Mouse (Mus musculus) ovary, postnatal 10 days (tissue): ENCODE measurements around the gene Hmcn2.

Source experiments
- DNase-seq: peaks from one replicate; pipeline ENCODE4 v3.0.0; 2022; ENCODE audit warnings: low spot score

The Hmcn2 gene

DNA sequence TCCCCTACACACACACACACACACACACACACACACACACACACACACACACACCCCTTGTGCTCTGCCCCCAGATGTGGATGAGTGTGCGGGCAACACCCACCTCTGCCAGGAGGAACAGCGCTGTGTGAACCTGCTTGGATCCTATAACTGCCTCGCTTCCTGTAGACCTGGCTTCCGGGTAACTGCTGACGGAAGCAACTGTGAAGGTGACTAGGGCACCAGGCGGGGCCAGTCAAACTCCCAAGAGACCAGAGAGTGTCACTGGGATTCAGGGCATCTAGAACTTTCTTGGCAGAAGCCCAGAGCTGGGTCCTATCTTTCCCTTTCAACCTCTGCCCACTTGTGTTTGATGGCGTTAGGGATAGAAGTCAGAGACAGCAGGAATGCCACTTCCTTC, 141.2 kb downstream of the Hmcn2 start:
- no peak for DNase-seq

- no peak for DNase-seq
Observed at GRCm38 (mm10) chr2:31458460-31458859, 144.2 kb downstream of the Hmcn2 start.

- DNase-seq: no peak
Observed at GRCm38 (mm10) chr2:31458989-31459936, 145.0 kb downstream of the Hmcn2 start.

GRCm38 (mm10) chr2:31460025-31460571, 145.9 kb downstream of the Hmcn2 start:
- no peak for DNase-seq

- DNase-seq: no peak
Observed at GRCm38 (mm10) chr2:31460920-31461319, 146.7 kb downstream of the Hmcn2 start.

GRCm38 (mm10) chr2:31462051-31462450, 147.8 kb downstream of the Hmcn2 start:
- DNase-seq: no peak

DNA sequence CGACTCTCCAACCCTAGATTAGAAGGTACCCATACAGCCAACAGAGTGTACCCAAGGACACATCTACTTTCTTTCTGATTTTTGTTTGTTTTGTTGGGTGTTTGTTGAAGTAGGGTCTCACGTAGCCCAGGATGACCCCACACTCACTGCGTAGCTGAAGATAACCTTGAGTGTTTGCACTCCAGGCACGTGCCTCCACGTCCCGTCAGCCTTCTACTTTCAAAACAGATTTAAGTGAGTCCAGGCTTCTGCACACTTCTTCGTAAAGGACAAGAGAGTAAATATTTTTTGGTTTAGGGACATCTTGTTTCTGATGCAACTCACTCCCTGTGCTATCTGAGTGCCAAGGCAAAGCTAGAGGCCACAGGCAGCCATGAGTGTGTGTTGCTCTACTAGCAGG, 149.0 kb downstream of the Hmcn2 start:
- no peak for DNase-seq

DNA sequence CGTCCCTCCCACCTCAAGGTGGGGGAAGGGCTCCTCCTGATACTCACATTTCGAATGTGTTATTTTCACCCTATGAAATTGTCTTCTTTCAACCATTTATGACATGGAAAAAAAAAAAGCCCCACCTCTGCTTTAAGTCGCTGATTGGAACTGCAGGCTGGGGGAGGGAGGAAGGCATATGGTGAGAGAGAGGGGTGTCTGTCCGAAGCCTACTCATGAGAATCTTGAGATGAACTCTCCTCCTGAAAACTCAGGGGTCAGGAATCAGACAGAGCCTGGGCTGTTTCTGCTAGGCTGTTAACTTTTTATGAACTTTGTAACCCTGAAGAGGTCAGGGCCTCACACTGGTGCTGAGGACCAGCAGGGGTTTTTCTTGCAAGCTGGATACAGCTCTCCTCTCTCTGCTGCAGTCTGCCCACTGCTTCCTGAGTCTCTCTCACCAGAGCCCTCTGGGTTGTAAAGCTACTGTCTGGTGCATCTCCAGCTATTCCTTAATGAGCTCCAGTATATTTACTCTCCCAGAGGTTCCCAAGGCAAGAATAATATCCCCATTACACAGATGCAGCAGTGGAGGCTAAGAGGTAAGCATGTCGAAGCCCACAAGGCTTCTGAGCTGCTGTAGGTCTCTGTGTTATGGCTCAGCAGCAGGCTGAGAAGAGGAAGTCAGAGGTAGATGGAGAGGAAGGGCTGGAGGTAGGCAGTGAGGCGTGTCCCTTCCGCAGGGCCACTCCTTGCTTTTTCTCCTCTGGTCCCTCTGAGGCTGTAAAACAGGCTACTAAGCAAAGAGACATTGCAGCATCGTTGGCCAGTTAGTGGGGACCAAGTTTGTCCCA, 149.7 kb downstream of the Hmcn2 start:
- DNase-seq: no peak

DNA sequence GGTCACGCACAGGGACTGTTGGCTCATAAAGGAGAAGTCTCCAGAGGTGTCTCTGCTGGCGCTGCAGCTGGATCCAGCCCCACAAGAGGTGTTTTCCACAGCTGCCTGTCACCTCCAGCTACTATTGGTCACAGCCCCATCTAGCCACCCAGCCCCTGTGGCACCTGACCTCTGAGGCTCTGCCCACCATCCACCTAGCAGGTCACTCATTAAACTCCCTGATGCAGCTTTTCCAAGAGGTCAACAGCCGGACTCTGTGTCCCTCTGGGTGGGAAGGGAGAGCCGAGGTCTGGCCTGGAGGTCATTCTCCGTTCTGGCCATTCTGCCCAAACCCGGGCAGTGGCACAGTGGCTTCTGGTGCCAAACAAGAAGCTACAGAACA, 150.3 kb downstream of the Hmcn2 start:
- DNase-seq: no peak

DNA sequence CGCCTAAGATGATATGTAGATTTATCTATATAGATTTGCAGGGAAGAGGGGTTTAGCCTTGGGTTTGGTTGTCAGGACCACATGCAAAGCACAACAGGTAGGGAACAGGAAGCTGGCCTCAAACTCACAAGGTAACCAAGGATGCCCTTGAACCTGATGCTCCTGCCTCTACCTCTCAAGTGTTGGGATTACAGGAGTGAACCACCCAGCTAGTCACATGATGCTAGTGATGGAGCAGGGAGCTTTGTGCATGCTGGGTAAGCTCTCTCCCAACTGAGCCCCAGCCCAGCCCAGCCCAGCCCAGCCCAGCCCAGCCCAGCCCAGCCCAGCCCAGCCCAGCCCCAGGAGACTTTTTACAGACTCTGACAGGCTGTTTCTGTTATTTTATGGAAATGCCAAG, 153.2 kb downstream of the Hmcn2 start:
- no peak for DNase-seq

GRCm38 (mm10) chr2:31468857-31469256, 154.6 kb downstream of the Hmcn2 start:
- no peak for DNase-seq

GRCm38 (mm10) chr2:31469480-31469879, 155.3 kb downstream of the Hmcn2 start:
- DNase-seq: no peak

DNA sequence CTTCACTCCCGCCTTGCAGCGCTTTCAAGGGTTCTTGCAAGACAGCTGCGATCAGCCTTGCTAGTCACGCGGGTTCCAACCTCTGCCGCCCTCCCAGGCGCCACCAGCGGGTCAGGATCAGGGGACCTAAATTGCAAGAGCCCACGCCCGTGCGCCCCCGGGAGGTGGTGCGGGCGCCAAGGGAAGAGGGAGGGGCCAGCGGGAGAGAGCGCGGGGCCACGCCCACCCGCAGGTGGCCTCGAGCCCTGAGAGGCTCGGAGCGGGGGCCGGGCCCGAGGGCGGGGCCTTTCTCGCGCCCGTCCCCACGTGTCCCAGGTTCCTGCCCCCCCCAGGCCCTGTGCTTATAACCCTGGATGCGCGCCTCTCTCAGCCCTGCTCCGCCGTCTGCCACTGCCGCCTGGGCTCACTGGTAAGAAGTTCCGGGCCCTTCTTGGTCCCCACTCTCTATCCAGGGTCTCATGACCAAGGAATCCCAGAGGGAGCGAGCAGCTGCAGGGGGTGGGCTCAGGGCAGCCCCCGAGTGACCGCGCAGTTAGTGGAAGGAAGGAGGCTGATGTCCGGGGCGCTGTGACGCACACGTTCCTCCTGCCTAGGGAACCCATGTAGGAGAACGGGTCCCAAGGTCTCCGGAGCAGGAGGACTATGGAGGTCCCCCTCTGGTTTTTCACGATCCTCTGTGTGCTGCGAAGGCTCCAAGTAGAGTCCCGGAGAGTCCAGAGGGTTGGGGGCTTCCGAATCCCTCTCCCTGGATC, 155.9 kb downstream of the Hmcn2 start, which contains the start of gene Ass1:
Gene Ass1 (plus strand): TSS at position 277 of the 752 bp plus-strand sequence.
- no peak for DNase-seq

DNA sequence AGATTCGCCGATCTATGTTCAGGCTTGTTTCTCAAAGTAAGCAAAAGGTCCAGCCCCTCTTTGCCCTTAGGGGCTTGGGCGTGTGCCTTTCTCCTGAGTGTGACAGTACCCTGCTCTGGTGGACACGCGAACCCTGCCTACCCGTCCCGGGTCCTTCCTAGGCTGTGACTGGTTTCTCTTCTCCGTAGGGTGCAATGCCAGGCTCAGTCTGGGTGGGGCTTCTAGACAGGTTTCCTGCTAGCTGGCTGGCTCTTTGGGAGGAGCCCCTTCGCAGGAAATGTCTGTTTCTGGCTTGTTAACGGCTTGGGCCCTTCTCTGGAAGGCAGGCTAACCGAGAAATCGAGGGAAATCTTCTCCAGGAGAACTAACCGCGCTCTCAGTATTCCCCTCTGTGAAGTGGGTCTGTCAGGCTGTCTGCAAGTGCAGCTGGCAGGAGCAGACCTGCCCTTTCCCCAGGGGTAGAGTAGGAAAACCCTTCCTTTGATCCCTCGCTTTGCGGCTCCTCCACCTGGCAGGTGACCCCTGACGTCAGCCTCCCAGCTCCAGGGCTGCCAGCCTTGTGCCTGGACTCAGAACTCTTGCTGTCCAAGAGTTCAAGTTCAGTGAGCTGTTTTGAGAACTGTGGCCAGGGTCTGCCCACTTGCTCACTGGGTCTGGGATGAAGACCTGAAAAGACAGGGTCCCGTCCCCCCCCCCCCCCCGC, 156.6 kb downstream of the Hmcn2 start:
- no peak for DNase-seq

GRCm38 (mm10) chr2:31471611-31472010, 157.4 kb downstream of the Hmcn2 start:
- no peak for DNase-seq

DNA sequence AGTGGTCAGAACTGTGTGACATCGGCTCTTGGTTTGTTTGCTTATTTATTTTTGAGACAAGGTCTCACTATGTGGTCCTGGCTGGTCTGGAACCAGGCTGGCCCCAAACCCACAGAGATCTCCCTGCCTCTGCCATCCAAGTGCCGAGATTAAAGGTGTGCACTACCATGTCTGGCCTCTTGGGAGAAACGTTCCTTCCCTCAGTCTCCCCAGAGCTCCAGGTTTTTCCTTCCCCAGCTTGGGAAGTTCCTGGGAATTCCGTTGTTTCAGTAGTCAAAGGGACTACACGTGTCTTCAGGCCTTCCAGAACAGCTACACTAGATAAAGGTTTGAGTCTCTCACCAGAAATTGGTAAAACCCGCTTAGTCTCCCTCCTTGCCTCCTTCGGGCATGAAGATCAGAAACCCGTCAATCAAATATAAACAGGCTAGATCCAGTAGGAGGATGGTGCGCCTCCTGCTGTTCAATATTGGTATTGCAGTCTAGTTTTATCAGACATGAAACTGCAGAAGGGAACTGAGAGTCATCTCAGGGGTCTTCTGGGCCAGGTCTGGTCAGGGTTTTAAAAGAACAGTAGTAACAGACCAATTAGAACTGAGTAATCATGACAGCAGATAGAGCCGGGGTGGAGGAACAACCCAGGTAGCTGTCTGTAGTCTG, 158.3 kb downstream of the Hmcn2 start:
- DNase-seq: no peak

DNA sequence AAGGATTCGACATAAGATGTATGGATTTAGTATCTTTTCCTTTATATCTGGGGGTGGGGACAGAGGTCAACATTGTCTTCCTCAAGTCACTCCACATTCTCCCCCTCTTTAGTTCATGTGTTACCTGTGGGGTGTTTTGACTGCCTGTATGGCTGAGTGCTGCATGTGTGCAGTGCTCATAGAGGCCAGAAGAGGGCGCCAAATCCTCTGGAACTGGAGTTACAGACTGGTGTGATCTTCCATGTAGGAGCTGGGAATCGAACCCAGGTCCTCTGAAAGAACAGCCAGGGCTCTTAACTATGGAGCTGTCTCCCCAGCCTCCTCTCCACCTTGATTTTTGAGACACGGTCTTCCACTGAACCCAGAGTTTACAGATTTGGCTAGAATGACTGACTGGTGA, 159.7 kb downstream of the Hmcn2 start:
- no peak for DNase-seq

- no peak for DNase-seq
Observed at GRCm38 (mm10) chr2:31474686-31475085, 160.5 kb downstream of the Hmcn2 start.

GRCm38 (mm10) chr2:31476107-31476820, 162.0 kb downstream of the Hmcn2 start:
- DNase-seq: no peak
